Mouse (Mus musculus) CD4-positive, CD25-positive, alpha-beta regulatory T cell, adult 4 months (primary cell): ENCODE results near the gene Pdf. TPM values are rescaled to one million over a fixed set of nuclear protein-coding genes. Genes with fewer than 3 reads are reported as not detected.
A peak's percentile ranks its signal among the peaks of the same experiment; 100 is the strongest.
"Not testable (repeated sequence)": the region's sequence is repeated elsewhere in the genome, so short reads cannot be mapped to it uniquely, and the experiment has no call there.

Experiments used
- ATAC-seq: one replicate; pipeline ENCODE4 v1.8.0; 2017
- polyA plus RNA-seq, 2 experiments: library from polyadenylated mRNA; unstranded; fragments of 100-300 nt; shearing (Covaris generic); gene quantifications; one replicate each; pipeline ENCODE4 v1.2.1; 2017

The Pdf gene
- polyA plus RNA-seq, 2 experiments from 2014 or later, result 0.85 to 1.3 TPM

DNA sequence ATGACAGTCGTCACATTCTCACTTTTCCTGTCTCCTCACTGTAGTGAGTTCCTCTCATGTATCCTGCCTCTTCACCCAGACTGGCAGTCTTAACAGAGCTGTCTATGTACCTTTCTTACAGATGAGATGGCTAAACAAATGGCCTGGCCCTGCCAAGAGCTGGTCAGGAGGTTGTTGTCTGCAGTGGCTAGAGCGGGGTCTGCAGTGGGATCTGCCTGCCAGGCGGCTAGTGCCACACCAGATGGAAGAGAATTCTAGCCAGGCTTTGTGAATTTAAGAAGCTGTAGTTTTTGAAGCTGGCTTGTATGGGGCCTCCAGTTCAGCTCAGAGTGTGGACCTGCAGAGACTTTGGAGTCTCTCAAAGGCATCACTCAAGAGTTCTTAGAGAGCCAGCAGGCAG is 12.8 kb downstream of the Pdf start:
- no peak for ATAC-seq

DNA sequence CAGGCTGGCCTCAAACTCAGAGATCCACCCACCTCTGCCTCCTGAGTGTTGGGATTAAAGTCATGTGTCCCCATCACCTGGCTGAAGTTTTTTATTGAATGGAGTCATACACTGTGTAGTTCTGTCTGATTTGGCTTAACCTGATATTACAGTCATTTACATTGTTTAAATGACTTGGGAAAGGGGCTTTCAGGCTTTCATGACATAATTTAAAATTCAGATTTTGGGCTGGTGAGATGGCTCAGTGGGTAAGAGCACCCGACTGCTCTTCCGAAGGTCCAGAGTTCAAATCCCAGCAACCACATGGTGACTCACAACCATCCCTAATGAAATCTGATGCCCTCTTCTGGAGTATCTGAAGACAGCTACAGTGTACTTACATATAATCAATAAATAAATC is 14.8 kb downstream of the Pdf start:
- ATAC-seq, result not testable (repeated sequence)

DNA sequence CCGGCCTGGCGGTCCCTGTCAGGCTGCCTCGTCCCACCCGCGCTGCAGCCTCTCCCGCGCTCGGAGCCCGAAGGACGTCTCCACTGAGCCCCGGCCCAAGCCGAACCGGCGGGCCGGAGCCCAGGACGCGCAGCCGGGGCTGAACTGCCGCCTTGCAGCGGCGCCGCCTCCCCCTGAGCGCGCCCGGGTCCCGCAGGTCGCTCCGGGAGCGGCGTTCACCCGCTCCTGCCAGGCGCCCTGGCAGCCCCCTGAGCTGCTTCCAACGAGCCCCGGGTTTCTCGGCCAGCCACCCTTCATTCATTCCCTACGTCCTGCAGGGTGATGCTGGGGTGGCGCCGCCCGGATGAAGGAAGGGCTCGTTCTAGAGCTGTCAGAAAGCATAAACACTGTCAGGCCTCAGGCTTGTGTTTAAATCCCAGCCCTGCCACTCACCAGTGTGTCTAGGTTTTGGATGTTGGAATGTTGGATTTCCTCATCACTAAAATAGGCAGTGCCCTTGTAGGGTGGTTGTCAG is 16.8 kb downstream of the Pdf start:
- peak; percentile 52 for ATAC-seq

DNA sequence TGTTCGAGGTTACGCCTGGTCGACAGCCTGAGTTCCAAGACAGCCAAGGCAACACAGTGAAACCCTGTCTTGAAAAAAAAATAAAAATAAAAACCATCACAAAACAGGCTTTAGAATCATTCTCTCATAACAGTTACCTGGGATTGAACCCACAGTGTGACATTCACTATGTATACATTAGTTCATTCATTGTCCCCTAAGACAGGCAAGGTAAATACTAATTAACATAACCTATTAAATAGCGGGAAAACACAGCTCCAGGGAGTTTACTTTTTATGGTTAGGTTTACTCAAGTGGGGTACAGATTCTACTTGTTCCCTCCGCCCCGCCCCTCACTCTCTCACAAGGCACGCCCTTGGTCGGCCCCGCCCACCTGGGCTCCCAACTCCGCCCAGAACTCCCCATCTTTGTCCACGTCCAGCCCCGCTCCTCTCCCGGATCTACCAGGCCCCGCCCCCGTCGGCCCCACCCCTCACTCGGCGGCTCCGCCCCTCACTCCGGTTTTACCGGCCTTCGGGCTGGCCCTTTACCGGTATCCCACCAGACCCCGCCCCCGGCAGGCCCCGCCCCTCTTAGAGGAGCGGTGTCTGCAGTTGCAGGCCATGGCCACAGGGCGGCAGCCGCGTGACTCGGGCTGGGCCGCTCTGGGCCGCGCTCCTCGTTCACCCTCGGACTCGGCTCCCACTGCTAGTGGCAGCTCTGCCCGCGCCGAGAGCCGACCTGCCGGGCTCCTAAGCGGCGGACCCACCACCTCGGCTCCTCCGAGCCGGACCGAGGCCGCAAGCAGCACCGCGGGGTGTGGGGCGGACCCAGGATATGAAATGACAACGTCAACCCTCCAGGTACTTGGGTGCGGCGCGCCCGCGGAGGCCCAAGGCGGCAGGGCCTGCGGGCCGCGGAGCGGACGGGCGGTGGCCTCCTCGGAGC is 17.5 kb downstream of the Pdf start, which contains the start of gene Vps4a:
Gene Vps4a (plus strand): TSS at position 573 of the 927 bp plus-strand sequence.
- peak; percentile 92 for ATAC-seq

DNA sequence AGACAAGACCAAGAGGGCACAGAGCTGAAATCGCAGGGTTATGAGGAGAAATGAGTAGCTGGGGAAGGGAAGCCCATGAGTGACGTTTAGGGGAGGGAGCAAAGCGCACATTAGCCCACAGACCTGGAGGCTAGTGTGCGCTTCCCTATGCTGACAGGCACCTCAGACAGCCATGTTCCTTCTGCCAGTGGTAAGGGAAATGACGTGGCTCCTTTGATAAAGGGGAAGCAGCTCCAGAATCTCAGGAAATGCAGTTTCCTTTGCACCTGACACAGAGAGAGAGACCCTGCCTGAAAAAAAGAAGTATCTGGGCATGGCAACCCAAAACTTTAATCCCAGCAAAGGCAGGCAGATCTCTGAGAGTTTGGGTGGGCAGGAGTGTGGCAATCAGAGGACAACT is 18.4 kb downstream of the Pdf start:
- no peak for ATAC-seq

DNA sequence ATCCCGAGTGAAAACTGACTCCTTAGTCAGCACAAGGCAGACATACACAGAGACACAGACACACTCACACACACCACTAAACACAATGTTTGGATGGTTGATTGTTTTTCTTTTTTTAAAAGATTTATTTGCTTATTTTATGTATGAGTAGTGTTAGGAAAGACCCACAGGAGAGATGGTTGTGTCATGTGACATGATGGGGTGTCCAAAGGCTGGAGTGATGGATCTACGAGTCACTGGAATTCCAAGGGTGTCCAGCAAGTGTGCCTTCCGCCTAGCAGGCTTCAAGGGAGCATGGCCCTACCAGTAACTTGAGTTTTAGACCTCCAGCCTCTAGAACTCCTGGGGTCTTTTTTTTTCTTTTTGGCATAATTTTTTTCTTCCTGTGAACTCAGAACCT is 19.1 kb downstream of the Pdf start:
- ATAC-seq, result no peak

DNA sequence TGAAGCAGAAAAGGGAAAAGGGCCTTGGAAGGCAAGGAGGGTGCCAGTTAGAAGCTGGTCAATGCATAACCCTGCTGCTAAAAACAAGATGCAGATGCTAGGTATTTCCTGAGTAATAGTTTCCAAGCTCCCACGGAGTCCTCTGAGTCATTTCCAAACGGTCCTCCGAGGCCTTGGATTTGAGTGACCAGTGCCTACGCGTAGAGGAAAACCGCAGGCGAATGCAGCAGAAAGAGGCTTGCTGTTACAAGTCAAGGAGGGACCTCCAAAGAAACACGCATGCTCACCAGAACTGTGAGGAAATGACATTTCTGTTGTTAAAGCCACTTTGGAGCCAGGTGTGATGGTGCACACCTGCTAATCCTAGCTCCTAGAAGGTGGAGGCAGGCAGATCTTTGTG is 24.9 kb downstream of the Pdf start:
- no peak for ATAC-seq

DNA sequence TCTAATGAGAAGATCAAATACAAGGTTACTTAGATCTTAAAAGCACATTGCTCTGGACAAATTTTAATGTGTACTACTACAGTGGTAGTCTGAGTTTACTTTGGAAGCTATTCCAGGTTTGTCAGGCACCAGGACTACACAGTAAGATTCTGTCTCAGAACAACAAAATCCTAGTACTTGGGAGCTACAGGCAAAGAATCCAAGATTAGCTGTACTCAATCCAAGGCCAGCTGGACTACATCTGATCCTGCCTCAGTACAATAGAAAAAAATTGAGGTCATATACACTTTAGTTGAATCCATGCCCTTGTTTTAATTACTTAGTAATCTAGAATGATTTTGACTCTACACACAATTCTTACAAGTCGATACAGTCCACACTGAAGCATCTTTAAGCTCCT is 33.5 kb downstream of the Pdf start:
- no peak for ATAC-seq

DNA sequence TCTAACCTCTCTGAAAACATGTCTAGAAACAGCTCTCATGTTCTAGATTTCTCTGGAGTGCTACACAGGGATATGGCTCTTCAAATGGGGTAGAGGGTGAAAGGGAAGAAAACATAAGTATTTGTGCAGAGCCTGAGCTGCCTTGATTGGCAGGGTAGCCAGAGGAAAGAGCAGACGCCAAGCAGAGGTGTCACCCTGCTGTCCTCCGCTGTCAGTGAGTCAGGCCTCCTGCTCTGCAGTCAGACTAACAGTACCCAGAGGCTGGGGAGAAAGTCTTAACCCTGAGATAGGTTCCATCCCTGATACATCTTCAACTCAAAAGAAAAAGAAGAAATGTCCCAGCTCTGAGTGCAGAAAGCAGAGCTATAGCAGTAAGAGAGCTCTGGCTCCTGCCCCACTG is 35.7 kb downstream of the Pdf start:
- ATAC-seq, result no peak

DNA sequence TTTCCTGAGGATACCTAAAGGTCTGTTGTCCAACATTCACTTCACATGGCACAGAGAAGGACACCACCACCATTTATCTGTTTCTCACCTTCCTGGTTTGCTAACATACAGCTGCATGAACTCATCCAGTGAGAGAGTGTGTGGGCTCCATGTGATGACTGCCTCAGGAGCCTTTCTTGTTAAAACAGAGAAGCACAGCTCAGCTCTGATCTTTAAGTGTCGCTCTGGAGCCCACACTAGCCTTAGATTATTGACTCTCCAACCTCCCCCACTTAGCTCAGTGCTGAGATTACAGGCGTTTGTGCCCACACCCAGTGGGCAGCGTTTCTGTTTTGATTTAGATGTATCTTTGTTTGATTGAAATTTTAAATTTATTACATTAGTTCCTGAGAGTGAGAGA is 40.6 kb downstream of the Pdf start:
- ATAC-seq, result no peak

DNA sequence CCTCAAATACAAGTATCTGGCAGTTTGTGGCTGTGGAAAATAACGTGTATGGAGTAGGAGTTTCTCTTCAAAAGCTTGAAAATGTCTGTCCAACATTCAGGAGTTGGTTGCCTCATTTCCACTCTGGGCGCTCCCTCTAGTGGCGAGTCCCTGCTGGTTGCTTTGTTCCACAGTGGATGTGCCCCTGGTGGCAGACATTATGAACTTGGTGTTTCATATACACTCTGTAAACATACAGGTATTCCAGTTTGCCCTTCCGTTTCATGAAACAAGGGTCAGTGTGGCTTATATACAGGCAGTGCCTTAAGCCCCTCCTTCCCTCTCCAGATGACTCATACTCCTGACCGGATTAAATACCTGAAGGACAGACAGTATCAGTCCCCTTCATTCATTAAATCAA is 45.9 kb downstream of the Pdf start:
- peak; percentile 100 for ATAC-seq

DNA sequence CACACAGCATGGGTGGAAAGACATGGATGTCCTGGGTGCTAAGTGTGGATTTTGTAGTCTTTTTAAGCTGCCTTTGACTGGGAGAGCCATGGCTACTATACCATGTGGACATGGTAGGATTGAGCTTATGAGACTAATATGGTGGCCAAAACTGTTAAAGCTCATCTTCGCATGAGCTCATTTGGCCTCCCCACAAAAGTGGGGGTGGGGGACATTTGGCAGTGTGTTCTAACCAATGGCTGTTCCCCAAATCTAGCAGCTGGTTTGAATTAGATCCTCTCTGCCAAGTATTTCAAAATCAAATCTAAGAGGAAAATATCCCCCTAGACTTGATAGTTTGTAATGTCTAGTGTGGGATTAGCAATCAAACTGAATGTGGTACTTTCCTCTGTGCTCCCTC is 49.3 kb downstream of the Pdf start:
- ATAC-seq, result no peak

DNA sequence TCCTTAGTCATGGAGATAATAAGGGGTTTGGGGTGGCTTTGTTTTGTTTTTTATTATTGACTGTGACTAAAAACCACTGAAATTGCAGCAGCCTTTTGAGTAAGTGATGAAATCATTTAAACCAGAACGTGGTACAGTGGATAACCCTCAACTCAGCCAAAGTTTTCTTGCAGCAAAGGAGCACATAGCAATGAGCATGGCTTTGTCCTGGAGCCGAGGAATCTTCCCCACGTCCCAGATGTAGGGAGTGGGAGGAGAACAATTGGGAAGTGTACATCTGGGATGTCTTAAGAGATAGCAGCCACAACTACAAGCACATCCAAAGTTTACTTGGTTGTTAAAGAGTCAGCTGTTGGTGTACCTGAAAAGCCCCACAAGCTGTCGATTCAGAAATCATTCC is 51.0 kb downstream of the Pdf start:
- no peak for ATAC-seq

DNA sequence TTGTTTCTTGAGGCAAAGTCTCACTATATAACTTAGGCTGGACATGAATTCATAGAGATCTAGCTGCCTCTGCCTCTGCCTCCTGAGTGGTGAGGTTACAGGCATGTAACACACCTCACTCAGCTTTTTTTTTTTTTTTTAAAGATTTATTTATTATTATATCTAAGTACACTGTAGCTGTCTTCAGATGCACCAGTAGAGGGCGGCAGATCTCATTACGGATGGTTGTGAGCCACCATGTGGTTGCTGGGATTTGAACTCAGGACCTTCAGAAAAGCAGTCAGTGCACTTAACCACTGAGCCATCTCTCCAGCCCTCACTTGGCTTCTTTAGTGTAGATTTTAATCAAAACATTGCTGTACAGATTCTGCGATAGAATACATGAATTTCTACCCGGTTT is 52.1 kb downstream of the Pdf start:
- not testable (repeated sequence) for ATAC-seq

Other genes with a start within 250 kb of the Pdf start
- under 1 TPM; 0.10 to 0.13 TPM for gene Has3, start 178.4 kb downstream of the Pdf start, polyA plus RNA-seq
- gene Utp4, start 155.0 kb downstream of the Pdf start, polyA plus RNA-seq, result 10 to 100 TPM; 53.2 to 64.3 TPM
- 1 to 10 TPM; 2.9 to 6.5 TPM for gene Sntb2, start 112.9 kb downstream of the Pdf start, polyA plus RNA-seq
- gene Vps4a, start 17.4 kb downstream of the Pdf start, polyA plus RNA-seq, result 10 to 100 TPM; 33.4 to 34.1 TPM
- gene Cog8, start 8.1 kb upstream of the Pdf start, polyA plus RNA-seq, result 1 to 10 TPM; 7.6 to 8.7 TPM
- gene Nip7, start 8.3 kb upstream of the Pdf start, polyA plus RNA-seq, result 10 to 100 TPM; 63.5 to 84.9 TPM
- not detected for gene Tmed6, start 17.0 kb upstream of the Pdf start, polyA plus RNA-seq
- gene Terf2, start 47.9 kb upstream of the Pdf start, polyA plus RNA-seq, result 10 to 100 TPM; 11.8 to 14.6 TPM
- 10 to 100 TPM; 33.9 to 42.3 TPM for gene Cyb5b, start 102.0 kb upstream of the Pdf start, polyA plus RNA-seq
- 10 to 100 TPM; 19.2 to 21.2 TPM for gene Nfat5, start 244.9 kb upstream of the Pdf start, polyA plus RNA-seq